Mouse (Mus musculus) layer of hippocampus, adult 2 months (tissue): ENCODE data around the gene Dhrs2. TPM values are rescaled to one million over a fixed set of nuclear protein-coding genes. Genes with fewer than 3 reads are reported as not detected.

Experiments used
- DNase-seq, 2 experiments: peaks; one replicate each; pipeline ENCODE4 v3.0.0; 2022; ENCODE audit warnings: low spot score in 2 of 2
- H3K27ac ChIP-seq: fragments of 200-600 bp; 2 replicates; pipeline ENCODE4 v1.8.1; 2022
- H3K4me3 ChIP-seq: fragments of 200-600 bp; 2 replicates; pipeline ENCODE4 v1.8.1; 2022; ENCODE audit warnings: mild to moderate bottlenecking
- CTCF ChIP-seq: fragments of 200-600 bp; conservative IDR thresholded peaks from 2 replicates; pipeline ENCODE4 v1.8.1; 2022; ENCODE audit warnings: antibody characterized with exemption, mild to moderate bottlenecking, moderate library complexity
- total RNA-seq, 2 experiments: library from RNA; stranded (reverse); gene quantifications; 2 replicates each; pipeline ENCODE4 v1.2.3; 2021

Dhrs2 gene
- total RNA-seq, 2 experiments from 2014 or later: not detected

DNA sequence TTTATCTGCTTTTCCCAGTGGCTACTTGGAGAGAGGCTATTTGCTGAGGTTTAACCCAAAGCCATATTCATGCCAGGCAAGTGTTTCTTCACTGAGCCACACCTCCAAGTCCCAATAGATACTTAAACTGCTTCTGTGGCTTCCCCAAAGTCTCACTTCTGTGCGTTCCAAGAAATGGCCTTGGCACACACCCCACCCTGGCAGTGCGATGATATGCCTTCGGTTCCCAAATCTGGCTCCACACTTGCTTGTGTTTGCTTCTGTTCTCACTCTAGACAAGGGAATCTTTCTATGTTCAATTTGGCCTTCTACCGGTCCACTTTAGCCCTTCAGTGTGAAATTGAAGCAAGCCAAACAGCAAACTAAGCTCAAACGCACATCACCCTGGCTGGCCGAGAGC lies 53.0 kb downstream of the Dhrs2 start:
- no peak for TF ChIP-seq CTCF

DNA sequence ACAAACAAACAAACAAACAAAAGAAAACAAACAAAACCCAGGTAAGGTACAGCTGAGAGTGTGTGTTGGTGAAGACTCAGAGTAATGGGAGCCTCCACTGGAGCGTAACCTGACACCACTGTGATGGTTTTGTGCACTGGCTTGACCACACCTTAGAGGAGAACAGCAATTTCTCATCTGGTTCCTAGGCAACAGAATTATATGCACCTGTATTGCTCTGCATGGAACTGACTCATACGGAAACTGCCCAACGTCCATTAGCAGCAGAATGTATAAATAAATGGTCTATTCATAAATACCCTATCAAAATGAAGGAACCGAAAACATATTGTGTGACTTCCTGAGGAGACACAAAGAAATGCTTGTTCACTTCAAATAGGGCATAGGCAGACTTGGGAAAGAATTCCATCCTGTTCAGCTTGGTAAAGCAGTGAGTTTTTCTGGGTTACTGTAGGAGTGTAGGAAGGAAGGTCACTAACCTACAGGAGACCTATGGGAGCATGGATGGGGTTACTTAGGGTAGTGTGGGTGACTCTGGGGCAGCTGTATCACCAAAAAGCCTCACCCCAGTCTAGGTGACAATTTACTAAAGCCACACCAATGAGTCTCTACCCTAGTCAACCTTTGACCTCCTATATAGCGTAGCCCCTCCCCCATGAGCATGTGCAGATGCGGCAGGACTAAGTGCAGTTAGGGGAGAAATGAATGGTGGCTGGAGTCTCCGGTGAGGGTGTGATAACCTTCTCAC lies 57.7 kb downstream of the Dhrs2 start:
- Histone ChIP-seq H3K4me3 (no peak overlapping the region), H3K27ac (no peak overlapping the region)
- TF ChIP-seq CTCF: no peak
- no peak for DNase-seq

More for the DNA sequence above, 53.0 kb downstream of the Dhrs2 start:
- no peak overlapping the region for H3K27ac ChIP-seq
- DNase-seq: no peak
- H3K4me3 ChIP-seq: no peak overlapping the region

Other genes with a start within 250 kb of the Dhrs2 start
- gene Gm17428, start 245.1 kb upstream of the Dhrs2 start, total RNA-seq: not detected
- 1 to 10 TPM; 8.3 TPM for gene Myh7, start 227.4 kb upstream of the Dhrs2 start, total RNA-seq
- gene Ngdn, start 206.6 kb upstream of the Dhrs2 start, total RNA-seq: 10 to 100 TPM; 30.3 to 34.9 TPM
- gene Zfhx2, start 129.7 kb upstream of the Dhrs2 start, total RNA-seq: 10 to 100 TPM; 55.5 to 67.3 TPM
- 10 to 100 TPM; 19.3 to 23.7 TPM for gene Thtpa, start 127.2 kb upstream of the Dhrs2 start, total RNA-seq
- gene Ap1g2, start 115.4 kb upstream of the Dhrs2 start, total RNA-seq: 10 to 100 TPM; 15.4 to 19.3 TPM
- gene Jph4, start 105.1 kb upstream of the Dhrs2 start, total RNA-seq: 100 to 1,000 TPM; 453 to 476 TPM